Mouse (Mus musculus) heart, postnatal 0 days (tissue): ENCODE results near the gene 9530003J23Rik. TPM values are rescaled to one million over a fixed set of nuclear protein-coding genes. Genes with fewer than 3 reads are reported as not detected.

Experiments
- ATAC-seq: fragments of 200-750 bp; cut with Nextera tagmentation; 2 replicates; pipeline ENCODE4 v1.8.0; 2017; ENCODE audit warnings: low read depth, moderate number of reproducible peaks, moderate library complexity; ENCODE audit not compliant: insufficient read depth
- DNase-seq: peaks from one replicate; pipeline ENCODE4 v3.0.0-alpha.2; 2016; ENCODE audit warnings: low spot score
- H3K27ac ChIP-seq: fragments of 300-500 bp; sonication (generic); 2 replicates; pipeline ENCODE4 v1.5.1; 2014; ENCODE audit warnings: low read depth, mild to moderate bottlenecking
- H3K27me3 ChIP-seq: fragments of 300-500 bp; sonication (generic); 2 replicates; pipeline ENCODE4 v1.6.1; 2014; ENCODE audit warnings: low read length, mixed read lengths; ENCODE audit not compliant: control insufficient read depth, insufficient read depth
- H3K36me3 ChIP-seq: fragments of 300-500 bp; sonication (generic); replicated peaks from 2 replicates; pipeline ENCODE4 v1.6.1; 2014; ENCODE audit warnings: low read length, mixed read lengths; ENCODE audit not compliant: control insufficient read depth, insufficient read depth
- H3K4me1 ChIP-seq: fragments of 300-500 bp; sonication (generic); 2 replicates; pipeline ENCODE4 v1.6.1; 2014; ENCODE audit warnings: antibody characterized with exemption; ENCODE audit not compliant: control insufficient read depth, insufficient read depth
- H3K4me2 ChIP-seq: fragments of 300-500 bp; sonication (generic); 2 replicates; pipeline ENCODE4 v1.6.1; 2014; ENCODE audit warnings: low read depth, mild to moderate bottlenecking, low read length, moderate library complexity
- H3K4me3 ChIP-seq: fragments of 300-500 bp; sonication (generic); 2 replicates; pipeline ENCODE4 v1.5.1; 2014; ENCODE audit warnings: low read depth, low read length
- H3K9ac ChIP-seq: fragments of 300-500 bp; sonication (generic); replicated peaks from 2 replicates; pipeline ENCODE4 v1.6.1; 2014; ENCODE audit warnings: low read depth, low read length, mixed read lengths
- H3K9me3 ChIP-seq: fragments of 300-500 bp; sonication (generic); replicated peaks from 2 replicates; pipeline ENCODE4 v1.6.1; 2016; ENCODE audit warnings: low read length; ENCODE audit not compliant: control insufficient read depth
- CTCF ChIP-seq: IDR thresholded peaks from 2 replicates; pipeline ENCODE4 v1.5.1; 2016; ENCODE audit warnings: antibody characterized with exemption, control low read depth, low read depth
- EP300 ChIP-seq: IDR thresholded peaks from 2 replicates; pipeline ENCODE4 v1.6.1; 2016; ENCODE audit warnings: antibody characterized with exemption, low read depth
- WGBS: fragments of 180-500 bp; shearing (Covaris S2); extraction: QIAGEN DNeasy Blood & Tissue Kit; methylation state at CpG from one replicate; pipeline ENCODE4 v1.1.7; 2014; 5-methylcytosine and 5-hydroxymethylcytosine counted together
- polyA plus RNA-seq: library from polyadenylated mRNA; unstranded; fragments of >200 nt; fragmentation: Nextera tagmentation; extraction: Ambion mirVana; gene quantifications from 2 replicates; pipeline ENCODE4 v1.2.1, GENCODE M21; 2015
- total RNA-seq: library from RNA; depleted of rRNA; stranded (reverse); fragments of >200 nt; gene quantifications from 2 replicates; pipeline ENCODE4 v1.2.3, GENCODE M21; 2014; ENCODE audit warnings: low replicate concordance

The 9530003J23Rik gene
- total and polyA plus RNA-seq, 2 experiments from 2014 or later, result not detected

GRCm38 (mm10) chr10:117203558-117203981, 34.9 kb downstream of the 9530003J23Rik start:
- 71% methylated on average over 2 of the region's 2 CpGs for WGBS
- H3K4me3 ChIP-seq, result no peak overlapping the region
- no peak overlapping the region for H3K4me2 ChIP-seq
- no peak overlapping the region for H3K9ac ChIP-seq
- TF ChIP-seq CTCF (peak; percentile 49), EP300 (no peak)
- H3K27me3 ChIP-seq, result no peaks in the 10 kb centered on the region
- H3K36me3 ChIP-seq, result no peaks in the 10 kb centered on the region
- ATAC-seq (peak; percentile 70), DNase-seq (peak; percentile 31)
- H3K27ac ChIP-seq, result no peak overlapping the region
- no peaks in the 10 kb centered on the region for H3K9me3 ChIP-seq
- no peaks in the 10 kb centered on the region for H3K4me1 ChIP-seq

GRCm38 (mm10) chr10:117202981-117203557, 35.4 kb downstream of the 9530003J23Rik start:
- WGBS, result 43% methylated on average over 17 of the region's 17 CpGs
- Histone ChIP-seq H3K27me3 (no peaks in the 10 kb centered on the region), H3K27ac (no peak overlapping the region), H3K4me1 (no peaks in the 10 kb centered on the region), H3K4me2 (no peak overlapping the region), H3K4me3 (no peak overlapping the region), H3K36me3 (no peaks in the 10 kb centered on the region), H3K9ac (no peak overlapping the region), H3K9me3 (no peaks in the 10 kb centered on the region)
- TF ChIP-seq EP300, result no peak
- TF ChIP-seq CTCF, result no peak
- ATAC-seq (no peak), DNase-seq (no peak)

GRCm38 (mm10) chr10:117199701-117200100, 38.8 kb downstream of the 9530003J23Rik start:
- H3K27me3 ChIP-seq, result no peaks in the 10 kb centered on the region
- no peaks in the 10 kb centered on the region for H3K4me1 ChIP-seq
- no peak for ATAC-seq
- H3K9ac ChIP-seq, result no peak overlapping the region
- no peak overlapping the region for H3K4me3 ChIP-seq
- H3K4me2 ChIP-seq, result no peak overlapping the region
- no peaks in the 10 kb centered on the region for H3K36me3 ChIP-seq
- H3K9me3 ChIP-seq, result no peaks in the 10 kb centered on the region
- 71% methylated on average over 3 of the region's 3 CpGs for WGBS
- TF ChIP-seq EP300 (no peak), CTCF (no peak)
- H3K27ac ChIP-seq, result no peak overlapping the region
- DNase-seq, result no peak

- Histone ChIP-seq H3K36me3 (no peaks in the 10 kb centered on the region), H3K9ac (no peak overlapping the region), H3K4me2 (no peak overlapping the region), H3K27me3 (no peaks in the 10 kb centered on the region), H3K27ac (no peak overlapping the region), H3K4me1 (no peaks in the 10 kb centered on the region), H3K4me3 (no peak overlapping the region), H3K9me3 (no peaks in the 10 kb centered on the region)
- no peak for ATAC-seq
- no peak for TF ChIP-seq CTCF
- TF ChIP-seq EP300, result no peak
- DNase-seq, result no peak
- WGBS, result 83% methylated on average over 3 of the region's 3 CpGs
Measured at GRCm38 (mm10) chr10:117196696-117197095, 41.8 kb downstream of the 9530003J23Rik start.

DNA sequence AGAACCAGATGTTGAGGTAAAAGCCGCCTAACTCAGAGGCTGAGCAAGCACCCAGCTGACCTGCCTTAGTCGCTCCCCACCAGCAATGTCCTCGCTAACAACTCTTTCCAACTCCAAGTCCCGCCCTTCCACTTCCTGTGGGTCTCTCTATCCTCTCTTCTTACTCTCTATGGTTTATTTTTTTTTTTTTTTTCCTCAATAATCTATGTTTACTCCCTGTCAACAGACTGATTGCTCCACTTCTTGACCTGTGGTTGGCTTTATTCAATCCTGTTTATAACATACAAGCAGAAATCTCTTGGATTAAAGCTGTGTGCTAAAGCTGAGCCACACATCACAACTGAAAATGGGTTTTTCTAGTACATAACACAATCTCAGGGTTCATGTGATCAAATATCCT, 42.8 kb downstream of the 9530003J23Rik start:
- no peak overlapping the region for H3K27ac ChIP-seq
- no peaks in the 10 kb centered on the region for H3K27me3 ChIP-seq
- no peak overlapping the region for H3K4me3 ChIP-seq
- TF ChIP-seq EP300, result no peak
- no peak for TF ChIP-seq CTCF
- H3K9ac ChIP-seq, result no peak overlapping the region
- H3K9me3 ChIP-seq, result no peaks in the 10 kb centered on the region
- WGBS, result 94% methylated on average over 4 of the region's 4 CpGs
- H3K4me1 ChIP-seq, result no peaks in the 10 kb centered on the region
- ATAC-seq (no peak), DNase-seq (no peak)
- H3K4me2 ChIP-seq, result no peak overlapping the region
- no peaks in the 10 kb centered on the region for H3K36me3 ChIP-seq

- WGBS, result 76% methylated on average over 12 of the region's 12 CpGs
- no peak for ATAC-seq
- H3K27me3 ChIP-seq, result no peaks in the 10 kb centered on the region
- no peak overlapping the region for H3K9ac ChIP-seq
- no peaks in the 10 kb centered on the region for H3K9me3 ChIP-seq
- no peak overlapping the region for H3K27ac ChIP-seq
- no peak for DNase-seq
- TF ChIP-seq CTCF (no peak), EP300 (no peak)
- no peak overlapping the region for H3K4me2 ChIP-seq
- no peaks in the 10 kb centered on the region for H3K4me1 ChIP-seq
- no peak overlapping the region for H3K4me3 ChIP-seq
- no peaks in the 10 kb centered on the region for H3K36me3 ChIP-seq
Measured at GRCm38 (mm10) chr10:117195005-117195404, 43.5 kb downstream of the 9530003J23Rik start.
